Mouse (Mus musculus): ENCODE results near the gene Ear6. TPM values are rescaled to one million over a fixed set of nuclear protein-coding genes. Genes with fewer than 3 reads are reported as not detected.

The Ear6 gene
- polyA plus RNA-seq, 1 experiment from 2014 or later, result not detected

DNA sequence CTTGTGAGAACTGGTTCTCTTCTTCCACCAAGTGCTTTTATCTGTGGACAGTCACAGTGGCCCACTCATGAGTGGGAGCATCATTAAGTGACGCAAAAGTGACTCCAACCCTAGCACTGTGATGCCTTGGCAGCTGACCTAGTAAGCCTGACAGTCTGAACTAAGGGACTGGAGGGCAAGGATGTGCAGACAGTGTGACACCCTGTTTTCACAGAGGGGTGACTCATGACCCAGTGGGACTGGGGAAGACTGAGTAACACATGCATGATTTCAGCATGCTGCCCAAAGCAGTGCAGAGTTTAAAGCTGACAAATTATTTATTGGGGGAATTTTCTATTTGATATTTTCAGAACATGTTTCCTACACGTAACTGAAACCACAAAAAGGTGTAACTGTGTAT lies 17.3 kb downstream of the Ear6 start:
- no peaks in the 10 kb centered on the region for H3K4me1 ChIP-seq (replicated peaks)
- 73% methylated on average over 2 of the region's 2 CpGs for WGBS
- no peaks in the 10 kb centered on the region for H3K9me3 ChIP-seq (replicated peaks)
- H3K27me3 ChIP-seq (replicated peaks), result 0 out of 2 replicates have a peak, but pooled peaks cover under 1% of the 10 kb centered on the region
- H3K4me2 ChIP-seq, result no peak overlapping the region
- H3K27ac ChIP-seq (ENCODE audit: poor library complexity, severe bottlenecking), result no peak overlapping the region
- no peaks in the 10 kb centered on the region for H3K36me3 ChIP-seq
- H3K4me3 ChIP-seq, result no peak overlapping the region
- H3K9ac ChIP-seq, result no peak overlapping the region
- no peak for ATAC-seq (ENCODE audit: insufficient number of reproducible peaks, low FRiP score)

DNA sequence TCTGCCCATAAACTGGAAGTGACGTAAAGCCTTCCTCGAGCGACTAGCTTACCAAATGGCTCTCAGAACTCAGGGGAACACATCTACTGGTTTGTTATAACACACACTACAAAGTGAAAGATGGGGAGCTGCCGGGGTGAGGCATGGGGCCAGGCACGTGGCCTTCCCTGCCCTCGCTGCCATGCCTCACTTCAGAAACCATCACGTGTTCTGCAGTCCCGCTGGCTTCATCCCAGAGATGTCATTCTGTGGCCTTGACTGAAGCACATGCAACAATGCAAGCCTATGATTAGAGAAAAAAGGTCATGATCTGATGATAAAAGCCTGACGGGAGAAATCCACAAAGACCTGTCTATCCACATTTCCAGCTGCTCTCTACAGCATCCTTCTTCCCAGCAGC lies 18.2 kb downstream of the Ear6 start:
- Histone ChIP-seq H3K9me3 (replicated peaks) (no peaks in the 10 kb centered on the region), H3K36me3 (no peaks in the 10 kb centered on the region)
- WGBS, result 74% methylated on average over 9 of the region's 9 CpGs

DNA sequence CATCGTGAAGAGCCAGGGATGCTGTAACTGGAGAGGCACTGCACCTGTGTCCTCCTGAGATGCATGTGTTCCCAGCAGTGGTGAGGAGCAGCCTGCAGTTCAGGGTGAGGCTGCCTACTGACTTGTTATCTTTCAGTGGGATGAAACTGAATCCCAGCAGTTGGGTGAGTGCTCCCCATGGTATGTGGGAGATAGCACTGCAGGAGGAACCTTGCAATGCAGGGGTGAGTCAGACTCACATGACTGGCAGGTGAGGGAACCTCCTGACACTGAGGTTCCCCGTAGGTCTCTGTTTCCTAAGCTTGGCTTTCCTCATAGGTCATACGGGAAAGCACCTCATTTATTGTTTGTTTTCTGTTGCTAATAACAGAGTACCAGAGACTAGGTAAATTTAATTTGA lies 24.0 kb downstream of the Ear6 start:
- no peaks in the 10 kb centered on the region for H3K36me3 ChIP-seq
- H3K4me2 ChIP-seq, result no peak overlapping the region
- 66% methylated on average over 3 of the region's 3 CpGs for WGBS
- ATAC-seq (ENCODE audit: insufficient number of reproducible peaks, low FRiP score), result no peak
- no peak overlapping the region for H3K9ac ChIP-seq
- H3K4me3 ChIP-seq, result no peak overlapping the region
- H3K27ac ChIP-seq (ENCODE audit: poor library complexity, severe bottlenecking), result no peak overlapping the region
- H3K4me1 ChIP-seq (replicated peaks), result no peaks in the 10 kb centered on the region
- no peaks in the 10 kb centered on the region for H3K9me3 ChIP-seq (replicated peaks)
- 0 out of 2 replicates have a peak, but pooled peaks cover 6% of the 10 kb centered on the region for H3K27me3 ChIP-seq (replicated peaks)

More for the DNA sequence above, 18.2 kb downstream of the Ear6 start:
- no peak overlapping the region for H3K4me3 ChIP-seq
- no peak overlapping the region for H3K27ac ChIP-seq (ENCODE audit: poor library complexity, severe bottlenecking)
- no peak overlapping the region for H3K9ac ChIP-seq
- no peak for ATAC-seq (ENCODE audit: insufficient number of reproducible peaks, low FRiP score)
- H3K4me2 ChIP-seq, result no peak overlapping the region
- no peaks in the 10 kb centered on the region for H3K4me1 ChIP-seq (replicated peaks)
- 0 out of 2 replicates have a peak, but pooled peaks cover 6% of the 10 kb centered on the region for H3K27me3 ChIP-seq (replicated peaks)

DNA sequence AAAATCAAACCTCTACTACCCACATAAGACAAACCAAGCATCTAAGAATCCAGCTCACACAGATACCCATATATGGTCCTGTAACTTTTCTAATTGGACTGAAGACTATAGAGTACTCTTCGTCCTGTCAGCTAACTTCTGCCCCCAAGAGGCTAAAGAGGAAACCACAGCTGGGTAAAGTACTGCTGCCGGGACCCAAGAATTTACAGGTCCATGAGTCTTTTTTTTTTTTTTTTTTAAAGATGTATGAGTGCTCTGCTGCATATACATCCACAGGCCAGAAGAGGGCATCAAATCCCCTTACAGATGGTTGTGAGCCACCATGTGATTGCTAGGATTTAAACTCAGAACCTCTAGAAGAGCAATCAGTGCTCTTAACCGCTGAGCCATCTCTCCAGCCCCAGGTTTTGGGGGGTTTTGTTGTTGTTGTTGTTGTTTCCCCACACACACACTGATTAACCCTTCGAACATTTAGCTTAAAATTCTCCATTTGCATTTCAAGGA lies 30.1 kb downstream of the Ear6 start:
- Histone ChIP-seq H3K27ac (ENCODE audit: poor library complexity, severe bottlenecking) (peak overlapping the region; percentile 87), H3K36me3 (peaks cover 24% of the 10 kb centered on the region), H3K9me3 (replicated peaks) (no peaks in the 10 kb centered on the region), H3K4me1 (replicated peaks) (peaks cover 11% of the 10 kb centered on the region), H3K4me3 (peak overlapping the region; percentile 80), H3K4me2 (peak overlapping the region; percentile 98), H3K9ac (peak overlapping the region; percentile 72; the same call in 1 of the 2 replicates), H3K27me3 (replicated peaks) (no peaks in the 10 kb centered on the region)
- ATAC-seq (ENCODE audit: insufficient number of reproducible peaks, low FRiP score), result peak; percentile 36; the same call in 1 of the 2 replicates
- 0% methylated on average over 4 of the region's 4 CpGs for WGBS

DNA sequence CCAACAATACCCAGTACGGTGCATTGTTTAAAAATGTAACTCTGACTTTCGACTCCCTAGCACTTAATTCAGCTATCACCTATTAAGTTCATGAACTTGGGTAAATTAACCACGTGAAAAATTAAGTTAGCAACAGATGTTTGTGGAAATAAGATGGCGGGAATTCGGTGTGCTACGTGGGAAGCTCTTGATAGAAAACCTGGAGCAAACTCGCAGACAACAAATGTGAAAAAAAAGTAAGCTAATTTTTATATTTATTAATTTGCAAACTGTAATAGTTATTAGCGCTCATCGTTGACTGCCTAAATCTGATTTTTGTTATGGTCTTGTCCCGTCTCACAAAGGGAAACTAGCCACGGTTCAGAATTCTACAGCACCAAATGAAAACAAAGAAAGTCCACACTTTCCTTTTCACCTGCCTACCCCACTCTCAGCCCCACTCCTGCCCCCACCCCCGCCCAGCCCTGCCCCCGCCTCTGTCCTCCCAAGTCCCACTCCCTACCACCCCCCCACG lies 30.6 kb downstream of the Ear6 start:
- H3K27ac ChIP-seq (ENCODE audit: poor library complexity, severe bottlenecking), result peak overlapping the region; percentile 87
- H3K4me2 ChIP-seq, result peak overlapping the region; percentile 98
- H3K4me1 ChIP-seq (replicated peaks), result peaks cover 11% of the 10 kb centered on the region
- 1% methylated on average over 14 of the region's 14 CpGs for WGBS
- H3K27me3 ChIP-seq (replicated peaks), result no peaks in the 10 kb centered on the region
- peaks cover 29% of the 10 kb centered on the region for H3K36me3 ChIP-seq
- peak; percentile 33; the same call in 1 of the 2 replicates for ATAC-seq (ENCODE audit: insufficient number of reproducible peaks, low FRiP score)
- peak overlapping the region; percentile 72; the same call in 1 of the 2 replicates for H3K9ac ChIP-seq
- H3K9me3 ChIP-seq (replicated peaks), result no peaks in the 10 kb centered on the region
- peak overlapping the region; percentile 80 for H3K4me3 ChIP-seq

DNA sequence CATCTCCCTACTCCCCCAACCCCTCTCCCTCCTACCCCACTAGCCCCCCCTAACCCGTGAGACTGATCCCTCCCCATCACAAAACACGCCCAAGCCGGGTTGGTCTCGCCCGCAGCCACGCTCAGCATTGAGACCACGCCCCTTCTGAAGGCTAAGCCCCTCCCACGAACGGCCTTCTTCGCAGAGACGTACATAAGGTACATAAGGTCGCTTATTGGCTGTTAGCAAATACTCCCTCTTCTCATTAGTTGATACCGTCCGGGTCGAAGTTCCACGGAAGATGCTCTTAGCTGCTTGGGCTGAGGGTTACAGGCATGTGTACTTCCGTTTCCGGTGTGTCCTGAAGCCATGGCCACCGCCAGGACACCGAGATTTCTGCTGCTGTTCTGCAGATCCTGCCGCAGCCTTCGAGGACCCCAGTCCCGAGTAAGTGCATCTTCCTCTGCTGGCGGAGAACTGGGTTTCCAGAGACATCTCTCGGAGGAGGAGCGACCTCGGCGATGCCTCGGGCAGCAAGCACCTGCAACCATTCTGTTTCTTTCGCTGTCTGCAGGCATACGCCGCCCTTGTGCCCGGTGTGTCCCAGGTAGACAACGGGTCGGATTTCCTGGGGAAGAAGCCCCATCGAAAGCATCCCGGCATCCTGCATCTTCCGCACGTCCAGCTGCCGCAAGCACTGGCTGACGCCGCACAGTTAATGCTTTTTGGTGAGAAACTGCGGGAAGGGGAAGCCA lies 31.3 kb downstream of the Ear6 start, which contains the start of gene Mettl17:
TSS of gene Mettl17 (plus strand) at position 245 of the 734 bp plus-strand sequence.
- Histone ChIP-seq H3K27me3 (replicated peaks) (no peaks in the 10 kb centered on the region), H3K4me2 (peak within 1 kb of the TSS; percentile 98), H3K27ac (ENCODE audit: poor library complexity, severe bottlenecking) (peak within 1 kb of the TSS; percentile 87), H3K36me3 (peaks cover 36% of the 10 kb centered on the region), H3K4me1 (replicated peaks) (peaks cover 11% of the 10 kb centered on the region), H3K9ac (peak within 1 kb of the TSS; percentile 85), H3K9me3 (replicated peaks) (no peaks in the 10 kb centered on the region), H3K4me3 (peak within 1 kb of the TSS; percentile 80)
- WGBS, result under 1% methylated on average over 43 of the region's 43 CpGs
- peak; percentile 96 for ATAC-seq (ENCODE audit: insufficient number of reproducible peaks, low FRiP score)

DNA sequence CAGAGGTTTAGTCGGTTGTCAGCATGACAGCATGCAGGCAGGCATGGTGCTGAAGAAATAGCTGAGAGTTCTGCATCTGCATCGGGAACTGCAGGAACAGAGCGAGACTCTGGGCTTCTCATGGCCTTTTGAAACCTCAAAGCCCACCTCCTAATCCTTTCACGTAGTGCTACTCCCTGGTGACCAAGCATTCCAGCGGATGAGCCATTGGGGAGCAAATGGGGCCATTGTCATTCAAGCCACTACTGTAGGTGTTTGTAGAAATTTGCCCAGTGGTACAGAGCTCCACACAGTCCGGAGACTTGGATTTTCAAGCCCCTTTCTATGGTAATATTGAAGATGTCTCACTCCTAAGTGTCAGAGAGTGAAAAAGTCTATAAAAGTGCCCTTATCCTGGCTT lies 32.6 kb downstream of the Ear6 start:
- H3K36me3 ChIP-seq, result peaks cover 47% of the 10 kb centered on the region
- no peaks in the 10 kb centered on the region for H3K27me3 ChIP-seq (replicated peaks)
- H3K9me3 ChIP-seq (replicated peaks), result no peaks in the 10 kb centered on the region
- H3K4me2 ChIP-seq, result peak overlapping the region; percentile 98
- H3K4me3 ChIP-seq, result peak overlapping the region; percentile 80; the same call in 1 of the 2 replicates
- 66% methylated on average over 6 of the region's 6 CpGs for WGBS
- H3K27ac ChIP-seq (ENCODE audit: poor library complexity, severe bottlenecking), result no peak overlapping the region
- peaks cover 11% of the 10 kb centered on the region for H3K4me1 ChIP-seq (replicated peaks)
- no peak for ATAC-seq (ENCODE audit: insufficient number of reproducible peaks, low FRiP score)
- H3K9ac ChIP-seq, result no peak overlapping the region; the same call in 1 of the 2 replicates

DNA sequence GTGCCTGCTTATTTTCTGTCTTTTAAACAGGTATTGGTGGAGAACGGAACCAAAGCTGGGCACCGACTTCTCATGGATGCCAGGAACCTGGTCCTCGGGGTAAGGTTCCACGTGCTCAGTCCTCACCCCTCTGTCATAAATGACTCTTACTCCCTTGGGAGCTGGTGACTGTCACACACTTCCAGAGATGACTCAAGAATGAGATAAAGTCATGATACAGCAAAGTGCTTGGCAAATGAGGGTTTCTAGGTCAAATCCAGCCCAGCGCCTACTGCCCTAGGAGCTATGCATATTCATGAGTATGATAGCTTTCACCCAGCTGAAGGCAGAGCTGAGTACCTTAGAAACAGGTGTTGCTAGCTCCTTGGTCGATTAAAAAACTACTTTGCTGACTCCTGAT lies 36.3 kb downstream of the Ear6 start:
- no peak for ATAC-seq (ENCODE audit: insufficient number of reproducible peaks, low FRiP score)
- Histone ChIP-seq H3K4me2 (no peak overlapping the region), H3K27me3 (replicated peaks) (no peaks in the 10 kb centered on the region), H3K4me1 (replicated peaks) (peaks cover 26% of the 10 kb centered on the region), H3K36me3 (peaks cover 61% of the 10 kb centered on the region), H3K9ac (no peak overlapping the region), H3K9me3 (replicated peaks) (no peaks in the 10 kb centered on the region), H3K4me3 (no peak overlapping the region), H3K27ac (ENCODE audit: poor library complexity, severe bottlenecking) (no peak overlapping the region)
- 88% methylated on average over 6 of the region's 6 CpGs for WGBS

DNA sequence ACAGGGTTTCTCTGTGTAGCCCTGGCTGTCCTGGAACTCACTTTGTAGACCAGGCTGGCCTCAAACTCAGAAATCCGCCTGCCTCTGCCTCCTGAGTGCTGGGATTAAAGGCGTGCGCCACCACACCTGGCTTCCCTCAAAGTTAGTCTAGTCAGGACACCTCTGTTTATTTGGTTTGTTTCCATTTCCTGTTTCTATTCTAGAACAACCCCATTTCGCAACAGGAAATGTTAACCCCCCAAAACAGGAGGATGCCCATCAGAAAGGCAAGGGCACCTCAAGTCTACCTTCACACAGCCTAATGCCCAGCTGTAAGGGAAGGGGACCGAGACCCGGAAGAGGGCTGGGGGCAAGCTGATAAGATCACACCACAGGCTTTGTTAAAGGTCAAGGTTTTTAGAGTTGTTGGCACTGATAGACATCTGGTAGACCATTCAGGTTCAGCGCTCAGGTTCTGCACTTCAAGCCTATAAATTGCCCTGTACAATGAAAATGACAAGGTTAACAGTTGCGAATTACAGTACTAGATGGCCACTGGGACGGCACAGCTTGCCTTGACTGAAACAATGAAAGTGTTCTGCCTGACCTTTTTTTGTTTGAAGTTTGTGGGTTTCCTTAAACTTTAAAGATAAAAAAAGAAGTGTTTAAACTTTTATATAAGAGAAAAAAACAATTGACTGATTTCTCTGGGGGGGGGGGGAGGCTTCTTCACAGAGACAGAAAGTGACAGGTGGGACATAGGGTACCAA lies 38.9 kb downstream of the Ear6 start, which contains the start of gene Slc39a2:
TSS of gene Slc39a2 (plus strand) at position 699 of the 749 bp plus-strand sequence.
- Histone ChIP-seq H3K4me3 (no peak within 1 kb of the TSS), H3K4me1 (replicated peaks) (peaks cover 15% of the 10 kb centered on the region), H3K27ac (ENCODE audit: poor library complexity, severe bottlenecking) (no peak within 1 kb of the TSS), H3K4me2 (no peak within 1 kb of the TSS), H3K27me3 (replicated peaks) (no peaks in the 10 kb centered on the region), H3K9me3 (replicated peaks) (no peaks in the 10 kb centered on the region), H3K9ac (no peak within 1 kb of the TSS), H3K36me3 (peaks cover 48% of the 10 kb centered on the region)
- ATAC-seq (ENCODE audit: insufficient number of reproducible peaks, low FRiP score), result no peak
- WGBS, result 91% methylated on average over 9 of the region's 9 CpGs

DNA sequence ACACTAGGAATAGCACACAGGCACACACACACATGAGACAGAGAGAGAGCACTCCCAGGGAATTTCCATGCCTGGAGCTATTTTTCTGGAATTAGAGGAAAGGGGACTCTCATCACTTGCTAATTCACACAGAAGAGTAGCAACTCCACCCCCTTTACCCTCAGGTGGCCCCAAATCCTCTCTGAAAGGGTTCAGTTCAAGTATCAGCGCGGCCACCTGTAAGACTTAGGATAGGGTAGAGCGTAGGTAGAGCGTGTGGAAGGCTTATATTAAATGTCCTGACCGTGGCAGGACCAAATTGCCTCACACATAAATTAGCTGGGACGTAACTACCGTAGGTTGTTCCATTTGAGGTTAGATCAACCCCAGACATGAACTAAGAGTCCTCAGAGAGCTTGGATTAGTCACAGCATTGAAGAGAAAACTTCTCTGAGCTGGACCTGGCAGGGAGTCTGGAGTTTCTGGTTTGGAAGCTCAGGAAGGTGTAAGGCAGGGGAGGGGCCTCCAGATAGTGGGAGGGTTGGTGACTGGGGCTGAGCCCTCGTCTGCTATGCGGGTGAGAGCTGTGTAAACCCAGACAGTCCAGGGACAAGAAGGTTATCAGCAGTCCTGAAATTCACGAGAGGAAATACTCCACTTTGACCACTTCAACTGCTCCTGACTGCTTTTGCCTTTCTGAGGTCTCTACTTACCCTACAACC lies 39.7 kb downstream of the Ear6 start:
- H3K9me3 ChIP-seq (replicated peaks), result no peaks in the 10 kb centered on the region
- no peak overlapping the region for H3K27ac ChIP-seq (ENCODE audit: poor library complexity, severe bottlenecking)
- H3K4me3 ChIP-seq, result no peak overlapping the region
- H3K4me2 ChIP-seq, result no peak overlapping the region
- H3K9ac ChIP-seq, result no peak overlapping the region
- peaks cover 40% of the 10 kb centered on the region for H3K36me3 ChIP-seq
- ATAC-seq (ENCODE audit: insufficient number of reproducible peaks, low FRiP score), result peak; percentile 52; the same call in 1 of the 2 replicates
- 19% methylated on average over 10 of the region's 10 CpGs for WGBS
- peaks cover 15% of the 10 kb centered on the region for H3K4me1 ChIP-seq (replicated peaks)
- H3K27me3 ChIP-seq (replicated peaks), result no peaks in the 10 kb centered on the region
